Mouse (Mus musculus) naive thymus-derived CD4-positive, alpha-beta T cell, adult 2 months (primary cell): ENCODE results near the gene Sema6d.

Experiments used
- DNase-seq: peaks from one replicate; pipeline ENCODE4 v3.0.0-alpha.2; 2011; ENCODE audit warnings: low read depth

Gene Sema6d

GRCm38 (mm10) chr2:124171718-124172117, 81.9 kb downstream of the Sema6d start:
- DNase-seq = no peak

- no peak for DNase-seq
These were observed 86.5 kb downstream of the Sema6d start for GRCm38 (mm10) chr2:124176265-124176664.

GRCm38 (mm10) chr2:124176711-124177169, 87.0 kb downstream of the Sema6d start:
- DNase-seq = no peak

DNA sequence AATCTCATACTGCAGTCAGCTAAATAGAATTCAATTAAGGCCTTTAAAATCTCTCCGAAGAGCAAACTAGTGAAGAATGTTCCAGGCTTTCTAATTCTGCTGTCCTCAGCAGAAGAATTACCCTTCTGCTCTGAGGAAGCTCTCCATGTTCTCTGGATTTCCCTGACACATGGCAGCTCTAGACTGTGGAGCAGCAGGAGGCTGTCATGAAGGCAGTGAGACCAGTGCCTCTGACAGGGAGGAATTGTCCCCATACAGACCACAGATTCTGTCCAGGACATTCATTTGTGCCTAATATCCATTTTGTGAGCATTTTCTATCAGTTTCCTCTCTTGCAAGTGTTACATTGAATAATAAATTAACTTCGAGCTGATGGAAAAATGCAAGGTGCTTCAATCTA, 99.5 kb downstream of the Sema6d start:
- DNase-seq = no peak

DNA sequence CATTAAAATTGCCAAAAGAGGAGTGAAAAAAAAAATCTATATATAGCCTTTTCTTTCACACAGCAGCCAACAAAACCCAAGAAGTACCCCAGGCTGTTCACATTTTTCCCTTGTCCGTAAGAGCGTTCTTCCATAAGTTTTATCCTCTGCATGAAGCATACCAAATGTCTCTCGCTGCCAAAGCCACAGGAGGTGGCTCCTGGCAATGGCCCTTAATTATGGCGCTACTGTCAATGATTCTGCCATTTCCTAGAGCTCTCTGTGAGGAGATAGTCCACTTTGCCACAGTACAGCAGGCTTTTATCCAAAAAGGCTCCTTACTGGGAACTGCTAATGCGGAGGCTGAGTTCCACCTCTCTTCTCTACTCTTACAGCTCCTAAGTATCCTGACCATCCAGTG, 104.3 kb downstream of the Sema6d start:
- no peak for DNase-seq

DNA sequence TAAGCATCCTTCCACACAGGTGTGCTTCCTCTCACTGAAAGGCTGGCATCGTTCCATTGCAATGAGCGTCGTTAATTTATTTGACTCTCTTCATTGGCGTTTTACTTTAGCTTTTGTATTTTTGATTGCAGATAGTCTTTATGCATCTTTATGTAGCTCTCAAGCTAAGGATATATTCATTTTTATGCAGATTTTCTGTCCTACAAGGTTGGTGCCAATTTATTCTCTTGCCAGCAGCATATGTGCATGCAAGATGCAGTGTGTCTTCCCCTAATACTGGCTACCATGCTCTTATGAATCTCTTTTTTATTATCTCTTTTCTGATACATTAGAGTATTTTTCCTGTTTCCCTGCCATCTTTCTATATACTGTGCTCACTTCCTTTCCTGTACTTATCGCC, 111.7 kb downstream of the Sema6d start:
- DNase-seq = no peak

GRCm38 (mm10) chr2:124202475-124202990, 112.8 kb downstream of the Sema6d start:
- DNase-seq = no peak

- no peak for DNase-seq
These were observed 116.0 kb downstream of the Sema6d start for GRCm38 (mm10) chr2:124205811-124206210.

DNA sequence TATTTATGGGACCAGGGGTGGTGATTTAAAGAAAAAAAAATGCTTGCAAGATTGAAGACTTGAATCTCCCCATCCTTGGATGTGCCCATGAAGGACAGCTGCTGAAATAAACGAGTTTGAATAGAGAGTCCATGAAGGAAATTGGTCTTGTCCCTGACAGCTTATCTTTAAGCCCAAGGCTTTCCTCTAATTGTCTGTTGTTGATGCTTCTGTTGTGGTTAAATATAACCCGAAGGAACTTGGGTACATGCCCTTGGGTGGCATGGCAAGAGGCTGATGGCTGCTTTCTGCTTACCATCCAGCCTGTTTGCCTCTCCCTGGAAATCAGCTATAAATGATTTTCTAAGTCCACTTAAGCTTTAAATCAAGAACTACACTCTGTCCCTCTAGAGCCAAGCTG, 118.5 kb downstream of the Sema6d start:
- no peak for DNase-seq

GRCm38 (mm10) chr2:124223559-124223958, 133.8 kb downstream of the Sema6d start:
- DNase-seq = no peak

GRCm38 (mm10) chr2:124224328-124224727, 134.6 kb downstream of the Sema6d start:
- no peak for DNase-seq

GRCm38 (mm10) chr2:124234636-124235221, 145.0 kb downstream of the Sema6d start:
- DNase-seq = no peak

DNA sequence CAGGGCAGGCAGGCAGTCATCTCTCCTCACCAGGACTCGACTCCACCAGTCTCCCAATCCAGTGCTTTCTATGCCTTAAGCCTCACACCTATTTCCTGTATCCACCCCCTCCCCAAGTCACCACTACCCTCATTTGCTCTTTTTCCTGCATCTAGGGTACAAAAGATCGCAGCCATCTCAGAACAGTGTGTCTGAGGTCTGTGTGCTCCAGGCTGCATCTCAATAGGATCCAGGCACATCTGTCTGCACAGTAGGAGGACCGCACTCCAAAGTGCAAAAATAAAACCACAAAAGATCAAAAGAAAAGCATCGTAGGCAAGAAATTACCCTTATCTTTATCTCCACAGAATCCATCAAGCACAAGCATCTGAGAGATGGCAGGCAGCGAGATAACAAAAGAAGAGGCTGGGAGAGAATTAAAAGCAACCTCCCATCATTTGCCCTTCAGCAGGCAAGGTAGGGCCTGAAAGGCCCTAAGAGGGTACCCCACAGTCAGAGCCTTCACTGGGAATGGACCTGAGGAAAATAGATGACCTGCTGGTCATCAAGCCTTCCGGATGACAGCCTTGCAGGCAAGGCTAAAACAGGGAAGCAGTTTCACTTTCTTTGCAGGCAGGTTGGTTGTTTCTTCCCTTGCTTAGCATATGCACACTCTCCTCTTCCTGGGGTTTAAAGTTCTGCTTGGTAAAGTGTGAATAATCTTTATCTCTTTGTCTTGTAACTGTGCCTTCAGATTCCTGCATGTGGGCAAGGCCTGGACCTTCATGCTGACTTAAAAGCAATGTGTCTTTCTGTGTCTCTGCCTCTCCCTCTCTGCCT, 145.7 kb downstream of the Sema6d start:
- DNase-seq = no peak

DNA sequence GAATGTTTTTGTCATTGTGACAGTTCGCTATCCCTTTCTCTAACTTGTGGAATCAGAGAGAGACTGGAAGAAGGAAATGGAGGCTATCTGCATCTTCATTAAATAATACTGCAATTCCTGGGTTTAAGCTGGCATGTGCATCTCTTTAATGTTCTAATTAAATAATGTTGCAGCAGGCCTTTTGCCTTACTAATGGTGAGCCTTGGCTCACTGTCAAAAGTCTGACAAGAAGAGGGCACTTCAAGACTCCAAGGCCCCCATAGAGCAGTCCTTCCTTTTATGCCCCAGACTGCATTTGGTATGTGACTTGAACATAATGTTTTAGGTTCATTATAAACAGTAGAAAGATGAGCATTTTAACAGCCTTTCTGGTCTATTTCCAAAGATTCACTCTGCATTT, 147.1 kb downstream of the Sema6d start:
- DNase-seq = no peak

DNA sequence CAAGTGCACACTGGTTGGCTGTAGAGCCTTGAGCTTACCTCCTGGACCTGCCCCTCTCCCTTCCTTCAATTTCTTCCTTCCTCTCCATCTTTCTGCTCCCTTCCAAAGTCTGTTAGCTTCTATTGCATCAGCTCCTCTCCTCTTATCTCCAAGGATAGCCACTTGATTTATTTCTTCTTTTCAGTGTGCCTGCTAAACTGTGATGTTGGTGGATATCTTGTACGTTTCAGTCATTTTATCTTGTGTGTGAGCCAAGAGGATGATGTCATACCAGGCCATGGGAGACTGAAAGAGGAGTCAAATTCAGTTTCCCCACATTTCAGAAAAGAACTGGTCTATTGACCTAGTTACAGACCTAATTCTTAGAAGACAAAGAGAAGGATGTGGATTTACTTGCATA, 153.8 kb downstream of the Sema6d start:
- no peak for DNase-seq

- DNase-seq = no peak
These were observed 154.9 kb downstream of the Sema6d start for GRCm38 (mm10) chr2:124244543-124245245.

- no peak for DNase-seq
These were observed 168.3 kb downstream of the Sema6d start for GRCm38 (mm10) chr2:124258108-124258507.

GRCm38 (mm10) chr2:124264309-124264708, 174.5 kb downstream of the Sema6d start:
- DNase-seq = no peak

DNA sequence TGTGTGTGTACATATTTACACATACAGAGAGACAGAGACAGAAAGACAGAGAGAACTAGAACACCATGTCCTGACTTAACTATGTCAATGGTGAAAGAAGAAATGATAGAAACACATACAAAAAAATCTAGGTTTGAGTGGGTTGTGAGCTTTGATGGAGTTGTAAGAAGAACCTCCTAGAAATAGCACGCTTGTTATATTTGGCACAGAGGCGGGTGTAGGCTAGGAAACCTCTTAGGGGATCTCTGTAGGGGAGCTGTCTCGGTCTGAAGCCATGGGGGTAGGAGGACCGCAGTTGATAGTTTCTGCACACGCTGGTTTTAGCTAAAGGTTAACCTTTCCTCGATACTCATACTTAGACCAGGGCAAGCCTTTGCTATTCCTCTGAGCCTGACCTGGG, 181.4 kb downstream of the Sema6d start:
- DNase-seq = no peak

DNA sequence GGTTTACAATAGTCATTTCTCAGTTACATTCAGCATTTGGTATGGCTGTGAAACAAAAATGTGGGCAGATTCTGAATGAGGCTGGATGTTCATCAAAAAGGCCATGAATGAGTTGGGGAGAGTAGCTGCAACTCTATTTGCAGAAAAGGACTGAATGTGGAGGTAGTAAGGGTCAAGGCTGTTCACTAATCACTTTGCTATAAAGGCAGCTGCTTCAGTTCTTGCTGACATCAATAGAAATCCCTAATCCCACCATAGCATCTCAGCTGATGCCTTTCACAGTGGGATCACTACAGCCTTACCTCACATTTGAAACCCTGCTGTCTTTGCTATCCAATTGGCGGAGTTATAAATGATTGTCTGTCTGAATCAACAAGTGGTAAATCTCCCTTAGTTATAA, 187.7 kb downstream of the Sema6d start:
- DNase-seq = no peak

GRCm38 (mm10) chr2:124285109-124285508, 195.3 kb downstream of the Sema6d start:
- DNase-seq = no peak

DNA sequence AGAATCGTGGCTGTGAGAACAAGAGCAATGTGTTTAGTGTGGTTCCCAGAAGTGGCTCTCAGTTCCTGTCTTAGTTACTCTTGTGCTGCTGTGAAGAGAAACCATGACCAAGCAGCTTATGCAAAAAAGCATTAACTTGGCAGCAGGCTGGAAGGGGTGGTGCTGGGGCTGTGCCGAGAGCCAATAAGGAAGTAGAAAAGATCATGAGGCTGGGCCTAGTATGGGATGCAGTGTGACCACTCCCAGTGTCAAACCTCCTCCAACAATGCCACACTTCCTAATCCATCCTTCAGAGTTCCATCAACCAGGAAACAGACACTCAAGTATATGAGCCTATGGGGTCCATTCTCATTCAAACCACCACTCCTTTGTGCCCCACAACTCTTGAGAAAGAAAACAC, 199.6 kb downstream of the Sema6d start:
- no peak for DNase-seq

- no peak for DNase-seq
These were observed 201.4 kb downstream of the Sema6d start for GRCm38 (mm10) chr2:124291145-124291544.
